Mouse (Mus musculus) CD4-positive helper T cell, adult 2 months (primary cell): ENCODE results near the gene Kcnmb4.

Source experiments
- DNase-seq: peaks from one replicate; pipeline ENCODE4 v3.0.0-alpha.2; 2012; ENCODE audit warnings: low read depth, missing footprints, low spot score

Kcnmb4 gene

GRCm38 (mm10) chr10:116452771-116453170, 20.9 kb downstream of the Kcnmb4 start:
- DNase-seq, result no peak

DNA sequence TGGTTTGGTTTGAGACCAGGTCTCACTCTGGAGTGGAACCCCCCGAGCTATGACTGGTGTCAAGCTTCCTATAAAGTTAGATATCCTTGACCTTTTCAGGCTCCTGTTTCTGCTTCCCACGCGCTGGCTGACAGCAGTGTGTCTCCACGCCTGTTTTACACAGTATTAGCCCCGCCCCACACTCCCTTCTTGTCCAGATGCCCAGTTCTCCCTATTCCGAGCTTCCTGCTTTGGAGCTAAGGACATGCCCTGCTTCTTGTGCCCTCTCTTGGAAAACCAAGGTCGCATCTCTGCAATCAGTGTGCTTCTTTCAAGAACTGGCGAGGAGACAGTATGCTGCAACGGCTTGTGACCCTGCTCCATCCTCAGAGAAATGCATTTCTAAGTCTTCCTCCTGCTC, 23.1 kb downstream of the Kcnmb4 start:
- DNase-seq, result no peak

GRCm38 (mm10) chr10:116448166-116448565, 25.5 kb downstream of the Kcnmb4 start:
- DNase-seq, result no peak

GRCm38 (mm10) chr10:116447176-116447575, 26.5 kb downstream of the Kcnmb4 start:
- no peak for DNase-seq

DNA sequence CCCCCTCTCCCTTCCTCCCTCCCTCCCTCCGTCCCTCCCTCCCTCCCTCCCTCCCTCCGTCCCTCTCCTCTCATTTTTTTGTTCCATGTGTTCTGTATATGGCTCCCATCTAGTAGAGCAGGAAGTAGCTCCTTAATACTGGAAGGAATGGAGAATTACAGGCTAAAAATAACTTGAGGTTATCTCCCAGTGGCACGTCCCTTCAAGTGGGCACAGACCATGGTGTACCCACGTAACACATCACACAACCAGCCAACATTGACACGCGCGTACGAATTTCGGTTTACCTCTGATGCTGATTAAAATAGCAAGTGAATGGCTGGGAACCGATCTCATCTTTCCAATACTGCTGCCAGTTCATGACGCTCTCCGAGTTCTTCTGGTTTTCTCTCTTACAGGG, 27.6 kb downstream of the Kcnmb4 start:
- no peak for DNase-seq

- no peak for DNase-seq
These were observed 28.9 kb downstream of the Kcnmb4 start for GRCm38 (mm10) chr10:116444826-116445225.

- no peak for DNase-seq
These were observed 29.3 kb downstream of the Kcnmb4 start for GRCm38 (mm10) chr10:116444371-116444770.

DNA sequence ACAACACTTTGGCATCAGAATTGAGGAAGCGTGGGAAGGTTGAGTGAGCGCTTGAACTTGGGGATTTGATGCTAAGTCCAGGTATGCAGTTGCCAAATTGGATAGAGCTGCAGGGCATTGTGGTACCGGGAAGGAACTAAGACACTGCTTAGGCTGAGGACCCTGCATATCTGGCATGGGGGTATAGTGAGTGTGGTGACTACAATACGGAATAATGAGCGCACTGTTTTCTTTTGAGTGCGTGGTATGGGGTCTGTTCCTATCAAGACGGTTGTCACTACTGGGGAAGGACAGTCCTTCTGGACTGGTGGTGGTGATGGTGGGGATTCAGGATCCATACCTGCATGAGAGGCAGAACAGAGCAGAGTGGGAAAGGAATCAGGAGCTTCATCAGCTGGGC, 32.7 kb downstream of the Kcnmb4 start:
- no peak for DNase-seq

- DNase-seq, result no peak
These were observed 33.6 kb downstream of the Kcnmb4 start for GRCm38 (mm10) chr10:116440088-116440487.

- DNase-seq, result no peak
These were observed 38.2 kb downstream of the Kcnmb4 start for GRCm38 (mm10) chr10:116435455-116435854.

GRCm38 (mm10) chr10:116432421-116432820, 41.3 kb downstream of the Kcnmb4 start:
- no peak for DNase-seq

DNA sequence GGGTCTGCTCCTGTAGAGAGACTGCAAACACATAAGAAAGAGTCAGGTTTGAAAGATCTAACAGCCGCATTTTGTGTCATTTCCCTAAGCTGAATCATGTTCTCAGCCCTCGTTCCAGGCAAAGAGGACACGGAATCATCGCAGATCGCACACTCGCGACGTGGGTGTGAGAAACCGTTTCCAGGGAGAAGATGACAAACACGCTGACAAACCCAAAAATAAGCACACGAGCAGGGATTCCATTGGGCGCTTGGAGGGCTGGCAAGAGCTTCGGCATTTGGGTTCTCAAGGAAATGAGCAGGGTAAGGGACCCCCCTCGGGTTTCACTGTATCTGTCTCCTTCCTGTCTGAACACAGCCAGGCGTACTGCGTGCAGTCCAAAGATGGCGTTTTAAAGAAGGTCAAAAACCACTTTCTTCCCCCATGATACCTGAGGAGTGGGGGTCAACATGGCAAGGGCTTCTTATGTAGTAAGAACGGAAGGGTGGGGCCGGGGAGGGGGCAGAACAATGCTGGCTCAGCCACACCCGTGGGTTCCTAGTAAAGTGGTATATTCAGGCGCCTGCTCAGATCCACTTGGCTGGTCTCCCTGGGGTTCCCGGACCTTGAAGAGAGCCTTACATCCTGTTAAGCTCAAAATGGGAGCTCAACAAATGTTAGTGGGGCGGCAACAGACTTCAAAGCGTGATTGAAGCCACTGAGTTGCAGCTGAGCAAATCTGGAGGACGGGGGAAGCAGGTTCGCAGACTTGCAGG, 45.5 kb downstream of the Kcnmb4 start:
- no peak for DNase-seq

DNA sequence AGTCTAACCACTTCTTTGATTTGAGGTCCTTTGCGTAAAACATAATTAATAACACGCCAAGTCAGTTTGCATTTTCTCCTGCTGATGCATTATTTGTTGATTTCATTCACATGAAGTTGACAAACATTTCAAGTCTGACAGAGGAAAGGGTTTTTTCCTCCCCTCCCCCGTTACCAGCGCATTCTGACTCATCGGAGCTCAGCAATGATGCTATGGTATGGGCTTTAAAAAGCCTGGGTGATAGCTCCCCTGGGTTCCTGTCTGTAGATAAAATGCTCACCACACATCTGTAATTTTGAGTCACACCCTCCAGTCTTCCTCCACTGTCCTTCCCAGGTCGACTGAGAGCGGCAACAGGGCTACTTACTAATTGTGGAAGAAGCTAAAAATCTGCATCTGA, 47.5 kb downstream of the Kcnmb4 start:
- peak; percentile 7 for DNase-seq

DNA sequence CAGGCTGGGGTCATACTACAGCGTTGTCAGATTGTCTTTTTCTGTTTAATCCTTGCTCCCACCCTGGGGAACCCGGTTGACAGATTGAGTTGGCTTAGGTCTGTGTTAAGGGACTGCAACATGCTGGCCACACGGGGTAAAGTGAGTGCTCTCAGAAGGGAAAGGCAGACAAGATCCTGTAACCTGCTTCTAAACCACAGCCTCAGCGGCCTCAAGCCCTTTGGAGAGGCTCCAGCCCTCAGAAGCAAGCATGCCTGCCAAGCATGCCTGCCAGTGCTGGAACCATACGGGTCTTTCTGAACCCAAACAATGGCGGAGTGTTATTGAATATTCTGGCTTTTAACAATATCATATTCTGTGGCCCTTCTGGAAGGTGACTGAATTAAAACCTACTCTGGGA, 48.8 kb downstream of the Kcnmb4 start:
- DNase-seq, result no peak

DNA sequence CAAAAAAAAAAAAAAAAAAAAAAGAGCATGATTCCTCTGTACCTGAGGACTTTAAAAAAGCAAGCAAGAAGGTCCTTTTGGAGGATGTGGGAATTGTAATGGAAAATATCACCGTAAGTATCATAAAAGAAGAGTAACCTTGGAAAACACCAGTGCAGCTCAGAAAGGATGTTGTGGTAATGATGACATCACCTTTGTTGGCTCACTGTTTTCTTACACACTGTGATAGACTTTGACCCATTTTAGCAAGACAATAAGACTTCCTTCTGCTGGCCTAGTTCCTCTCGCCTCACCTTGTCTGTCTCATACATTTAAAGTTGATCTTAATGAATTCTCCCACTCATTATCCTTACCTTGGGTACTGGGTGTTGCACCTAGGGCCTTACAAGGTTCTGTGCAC, 51.1 kb downstream of the Kcnmb4 start:
- peak; percentile 42 for DNase-seq

- no peak for DNase-seq
These were observed 52.7 kb downstream of the Kcnmb4 start for GRCm38 (mm10) chr10:116420976-116421375.

GRCm38 (mm10) chr10:116418121-116418726, 55.5 kb downstream of the Kcnmb4 start:
- DNase-seq, result no peak

DNA sequence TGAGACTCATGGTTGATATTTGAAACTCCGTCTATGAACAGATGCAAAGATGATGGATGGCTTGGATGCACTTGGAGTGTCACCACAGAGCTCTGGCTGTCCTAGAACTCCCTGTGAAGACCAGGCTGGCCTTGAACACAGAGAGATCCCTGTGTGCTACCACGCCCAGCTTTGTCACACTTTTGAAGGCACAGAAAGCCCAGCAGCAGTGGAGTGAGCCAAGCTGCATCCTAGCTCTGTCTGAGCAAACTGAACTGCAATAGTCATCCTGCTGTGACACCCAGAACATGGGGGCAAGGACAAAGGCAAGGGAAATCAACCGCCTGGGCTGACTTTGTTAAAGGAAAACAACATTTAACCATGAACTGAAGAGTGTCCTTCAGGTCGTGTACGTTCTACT, 57.0 kb downstream of the Kcnmb4 start:
- no peak for DNase-seq

GRCm38 (mm10) chr10:116416142-116416541, 57.5 kb downstream of the Kcnmb4 start:
- DNase-seq, result no peak

DNA sequence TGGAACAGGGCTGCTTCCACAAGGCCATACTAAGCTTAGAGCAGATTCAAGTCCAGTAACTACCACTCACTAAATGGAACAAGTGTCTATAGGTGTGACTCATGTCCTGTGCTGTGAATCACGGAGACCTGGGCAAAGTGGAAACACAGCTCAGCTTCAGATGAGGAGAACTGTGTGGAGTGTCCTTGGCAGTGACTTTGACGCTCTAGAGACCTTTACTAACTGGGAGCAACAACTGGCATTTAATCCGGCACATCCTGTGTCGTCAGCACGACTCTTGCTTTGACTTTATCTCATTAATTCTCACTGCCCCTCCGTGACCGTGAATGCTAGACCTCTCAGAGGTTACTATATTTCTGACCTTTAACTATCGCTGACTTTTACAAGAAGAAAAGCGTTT, 62.9 kb downstream of the Kcnmb4 start:
- DNase-seq, result no peak

DNA sequence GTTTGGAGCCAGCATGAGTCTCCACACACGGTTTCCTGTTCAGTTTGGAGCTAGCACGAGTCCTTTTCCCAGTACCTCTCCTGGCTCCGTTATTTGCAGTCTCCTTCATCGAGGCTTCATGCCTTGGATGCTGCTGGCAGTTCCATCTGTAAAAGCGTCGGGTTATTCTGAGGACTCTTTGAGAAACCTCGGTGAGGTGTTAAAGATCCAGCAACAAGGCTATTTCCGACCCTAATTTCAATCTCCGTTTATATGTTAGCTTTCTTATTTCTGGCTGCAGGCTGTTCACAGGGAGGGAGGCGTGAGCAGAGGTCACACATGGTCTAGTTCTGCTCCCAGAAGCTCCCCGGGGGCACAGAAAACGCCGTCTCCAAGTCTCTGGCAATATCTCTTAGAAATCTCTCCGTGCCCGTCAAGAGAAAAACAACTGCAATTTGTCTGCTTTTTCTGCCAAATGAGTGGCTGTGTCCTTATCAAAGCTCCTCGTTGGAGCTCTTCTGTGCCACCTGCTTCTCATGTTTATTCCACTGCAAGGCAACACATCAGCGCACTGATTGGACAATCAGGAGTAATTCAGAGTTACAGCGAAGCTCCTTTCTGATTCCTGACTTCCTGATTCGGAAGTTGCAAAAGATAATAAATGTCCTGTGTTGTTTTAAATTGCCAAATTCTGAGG, 65.9 kb downstream of the Kcnmb4 start:
- DNase-seq, result no peak

DNA sequence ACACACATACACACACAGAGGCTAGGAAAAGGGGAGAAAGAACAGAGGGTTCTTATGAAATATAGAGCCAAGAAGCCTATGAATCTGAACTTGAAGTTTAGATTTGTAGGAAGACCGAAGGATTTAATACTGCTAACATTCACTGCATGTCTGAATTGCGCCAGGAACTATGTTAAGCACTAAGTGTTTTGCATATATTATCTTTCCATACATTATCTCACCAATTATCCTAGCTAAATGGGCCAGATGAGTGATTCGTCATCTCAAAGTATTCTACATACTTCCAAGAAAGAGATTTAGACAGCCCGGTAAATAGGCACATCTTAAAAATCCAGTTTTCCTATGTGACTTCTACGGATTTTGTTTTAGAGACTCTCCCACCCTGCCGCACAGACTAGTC, 68.7 kb downstream of the Kcnmb4 start:
- DNase-seq, result no peak

DNA sequence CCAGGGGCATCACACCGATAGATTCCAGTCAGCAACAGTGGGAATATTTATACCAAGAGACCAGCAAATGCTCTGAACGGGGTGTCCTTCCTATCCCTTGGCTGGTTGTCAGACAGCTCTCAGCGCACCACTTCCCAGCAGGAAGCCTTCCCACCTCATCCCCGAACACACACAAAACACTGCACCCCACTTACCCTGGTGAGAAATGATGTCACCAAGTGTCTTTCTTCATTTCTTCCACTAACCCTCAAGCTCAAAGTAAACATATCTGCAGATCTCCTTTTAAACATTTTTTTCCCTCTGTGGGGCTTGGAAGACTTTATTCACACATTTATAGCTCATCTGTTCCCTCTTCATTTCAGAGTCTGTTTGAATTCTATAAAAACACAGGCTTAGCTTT, 70.0 kb downstream of the Kcnmb4 start:
- DNase-seq, result no peak
